Comparison of ENCODE assay signal across 26 mouse cellular contexts in the genomic region with DNA sequence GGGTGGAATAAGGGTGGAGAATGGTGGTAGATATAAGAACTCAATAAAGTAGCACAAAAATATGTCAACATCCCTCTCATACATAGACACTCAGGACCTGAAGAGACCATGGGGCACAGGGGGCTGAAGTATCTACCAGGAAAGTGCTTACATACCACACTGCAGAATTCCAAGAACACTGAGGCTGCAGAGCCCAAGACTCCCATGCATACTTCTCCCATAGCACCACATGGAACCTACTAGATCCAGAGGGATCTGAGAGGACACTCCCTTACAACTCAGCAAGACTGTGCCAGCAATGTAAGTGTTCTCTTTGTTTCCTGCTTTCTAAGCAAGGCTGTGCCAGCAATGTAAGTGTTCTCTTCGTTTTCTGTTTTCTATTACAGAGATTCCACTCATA. TPM values are rescaled to one million over a fixed set of nuclear protein-coding genes. Genes with fewer than 3 reads are reported as not detected.
"Had no signal": no experiment of that assay in that cellular context is flagged by ENCODE, and none has a peak within 500 bp of the region (broad histone marks: within the 10 kb centered on the region; RNA-seq: fewer than 3 reads in every experiment).

No protein-coding gene starts in this region.

- ATAC-seq: intestine, postnatal 0 days had no signal

- H3K9me3 ChIP-seq: liver, embryonic 13.5 days; midbrain, embryonic 10.5 days; neural tube, embryonic 12.5 days; neural tube, embryonic 15.5 days had no signal

- H3K4me3 ChIP-seq: left cerebral cortex, adult 2 months; limb, embryonic 12.5 days; liver, embryonic 13.5 days; megakaryocyte, embryonic 14.5 days; midbrain, embryonic 10.5 days; neural tube, embryonic 12.5 days; neural tube, embryonic 15.5 days had no signal

- H3K27me3 ChIP-seq: limb, embryonic 12.5 days; liver, embryonic 13.5 days; neural tube, embryonic 12.5 days; neural tube, embryonic 15.5 days had no signal

- H3K4me1 ChIP-seq: liver, embryonic 13.5 days; midbrain, embryonic 10.5 days; neural tube, embryonic 12.5 days had no signal

- DNase-seq: kidney, adult 2 months; kidney, postnatal 10 days; kidney, postnatal 36 days; layer of hippocampus, postnatal 36 days; liver, embryonic 13.5 days; lung, embryonic 14.5 days; lung, postnatal 10 days; lung, postnatal 36 days; midbrain, embryonic 14.5 days; right cerebral cortex, adult 18-20 months; right cerebral cortex, postnatal 14 days; right cerebral cortex, postnatal 4 days; thymus, adult 2 months; thymus, postnatal 14 days; thymus, postnatal 4 days had no signal

- H3K27ac ChIP-seq: left cerebral cortex, adult 2 months; limb, embryonic 12.5 days; liver, embryonic 13.5 days; midbrain, embryonic 10.5 days; neural tube, embryonic 12.5 days; neural tube, embryonic 15.5 days; stomach, postnatal 0 days had no signal

- H3K9ac ChIP-seq: limb, embryonic 12.5 days; liver, embryonic 13.5 days; lung, embryonic 14.5 days; neural tube, embryonic 12.5 days; neural tube, embryonic 15.5 days had no signal

- H3K4me2 ChIP-seq: limb, embryonic 12.5 days; liver, embryonic 13.5 days; lung, embryonic 14.5 days; neural tube, embryonic 12.5 days; neural tube, embryonic 15.5 days had no signal

- H3K36me3 ChIP-seq: limb, embryonic 12.5 days; liver, embryonic 13.5 days; midbrain, embryonic 10.5 days; neural tube, embryonic 12.5 days; neural tube, embryonic 15.5 days had no signal

RNA-seq across cellular contexts. Expression of a gene that starts 23.5 kb away (rescaled TPM):
- total RNA-seq: liver, adult 2 months had no signal
- polyA plus RNA-seq: kidney, embryonic 14.5 days; lung, embryonic 14.5 days; midbrain, embryonic 10.5 days; neural tube, embryonic 12.5 days; stomach, embryonic 14.5 days had no signal
